Mouse (Mus musculus) neutrophil, adult 5-6 weeks (primary cell): ENCODE data around the gene Pik3cg. TPM values are rescaled to one million over a fixed set of nuclear protein-coding genes. Genes with fewer than 3 reads are reported as not detected.
"Not testable (repeated sequence)": the region's sequence is repeated elsewhere in the genome, so short reads cannot be mapped to it uniquely, and the experiment has no call there.

Experiments
- ATAC-seq: fragments of 151-379, 151-347 bp; 2 replicates; pipeline ENCODE4 v1.8.0; 2017; ENCODE audit warnings: mild to moderate bottlenecking, moderate TSS enrichment; ENCODE audit not compliant: insufficient number of reproducible peaks, poor library complexity, low FRiP score, severe bottlenecking; ENCODE audit errors: extremely low read depth
- total RNA-seq: library from RNA; stranded (forward); fragments of 200-1000 nt; gene quantifications from 2 replicates; pipeline ENCODE4 v1.2.3, GENCODE M21; 2017

Gene Pik3cg
- 60.9 and 68.0 TPM in 2 replicates for total RNA-seq

GRCm38 (mm10) chr12:32207948-32208891 lies at the start of gene Pik3cg:
Gene Pik3cg (minus strand): TSS chr12:32208659.
- ATAC-seq: peak; percentile 51

DNA sequence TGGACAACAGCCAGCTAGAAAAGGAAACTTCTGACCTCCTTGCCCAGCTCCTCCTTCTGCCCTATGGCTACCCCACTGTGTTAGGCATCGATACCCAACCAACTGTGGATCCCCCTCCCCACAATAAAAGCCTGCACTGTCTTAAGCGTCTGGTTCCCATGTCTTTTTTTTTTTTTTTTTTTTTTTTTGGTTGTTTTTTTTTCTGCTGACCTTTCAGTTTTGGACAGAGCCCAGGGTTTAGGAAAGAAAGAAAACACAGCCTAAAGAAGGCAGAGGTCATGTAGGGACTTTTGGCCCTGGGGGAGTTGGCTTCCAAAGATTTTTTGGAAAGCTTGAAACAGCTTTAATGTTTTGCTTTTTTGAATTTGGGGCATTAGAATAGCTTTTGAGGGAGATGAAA lies 40.0 kb upstream of the Pik3cg start:
- ATAC-seq: no peak

DNA sequence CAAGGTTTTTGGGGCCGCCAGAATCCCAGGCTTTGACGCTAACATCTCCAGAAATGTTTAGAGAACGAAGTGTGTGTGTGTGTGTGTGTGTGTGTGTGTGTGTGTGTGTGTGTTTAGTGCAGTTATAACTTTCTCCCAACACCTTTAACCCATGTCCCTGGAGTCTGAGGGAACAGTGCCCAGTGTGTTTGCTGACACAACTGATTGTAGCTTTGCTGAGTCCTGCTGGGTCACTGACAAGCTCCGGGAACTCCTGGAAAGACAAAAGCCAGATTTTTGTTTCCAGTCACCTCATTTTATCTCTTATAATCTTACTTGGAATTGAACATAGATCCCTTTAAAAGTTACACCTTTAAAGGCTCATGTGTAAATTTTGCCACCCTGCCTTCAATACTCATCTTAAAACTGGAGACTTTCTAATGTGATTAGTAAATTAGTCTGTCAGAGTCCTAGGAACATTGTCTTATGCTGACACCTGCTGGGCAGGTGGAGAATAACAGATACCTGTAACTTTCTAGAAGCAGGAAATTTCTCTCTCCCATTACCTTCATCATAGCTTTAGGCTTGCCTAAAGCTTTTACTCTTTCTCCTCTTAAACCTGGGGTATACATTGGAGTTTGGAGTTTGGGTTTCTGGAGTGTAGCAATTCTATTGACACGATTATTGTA lies 37.2 kb upstream of the Pik3cg start:
- ATAC-seq: peak; percentile 69

GRCm38 (mm10) chr12:32243586-32243985 lies 35.1 kb upstream of the Pik3cg start:
- ATAC-seq: no peak

GRCm38 (mm10) chr12:32239134-32239533 lies 30.7 kb upstream of the Pik3cg start:
- not testable (repeated sequence) for ATAC-seq

DNA sequence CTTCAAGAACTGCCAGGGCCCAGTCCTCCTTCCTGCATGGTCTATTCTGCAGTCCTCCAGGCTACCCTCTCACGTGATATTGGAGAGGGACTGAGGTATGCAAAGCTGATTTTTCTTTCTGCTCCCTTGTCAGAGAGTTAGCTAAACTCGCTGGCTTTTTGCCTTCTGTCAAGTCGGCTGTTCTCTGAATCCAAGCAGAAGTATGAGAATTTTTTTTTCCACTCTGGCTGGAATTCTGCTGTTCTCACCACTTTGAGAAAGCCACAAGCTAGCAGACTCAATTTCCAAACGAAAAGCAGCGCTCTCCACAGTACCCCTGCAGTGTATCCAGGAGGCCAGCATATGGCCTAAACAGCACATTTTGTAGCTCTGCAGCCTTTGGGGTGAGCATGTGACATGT lies 30.0 kb upstream of the Pik3cg start:
- ATAC-seq: no peak

GRCm38 (mm10) chr12:32237839-32238238 lies 29.4 kb upstream of the Pik3cg start:
- no peak for ATAC-seq

DNA sequence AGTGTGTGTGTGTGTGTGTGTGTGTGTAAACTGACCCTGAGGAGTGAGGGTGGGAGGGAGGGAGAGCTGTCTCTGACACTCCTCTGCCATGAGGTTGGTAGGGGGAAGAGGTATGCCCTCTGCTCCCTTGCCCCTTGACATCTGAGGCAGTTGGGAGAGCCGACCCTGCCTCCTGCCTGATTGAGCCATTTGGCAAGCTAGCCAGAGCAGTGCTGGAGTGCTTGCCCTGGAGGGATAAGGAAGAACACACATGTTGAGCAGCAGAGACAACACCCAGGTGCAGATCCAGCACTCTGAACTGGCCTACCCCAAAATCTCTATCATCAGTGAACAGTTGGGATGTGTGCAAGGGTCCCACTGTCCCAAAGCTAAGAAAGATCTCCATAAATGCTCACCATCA lies 28.7 kb upstream of the Pik3cg start:
- no peak for ATAC-seq

- no peak for ATAC-seq
These were observed 28.0 kb upstream of the Pik3cg start for GRCm38 (mm10) chr12:32236450-32236849.

DNA sequence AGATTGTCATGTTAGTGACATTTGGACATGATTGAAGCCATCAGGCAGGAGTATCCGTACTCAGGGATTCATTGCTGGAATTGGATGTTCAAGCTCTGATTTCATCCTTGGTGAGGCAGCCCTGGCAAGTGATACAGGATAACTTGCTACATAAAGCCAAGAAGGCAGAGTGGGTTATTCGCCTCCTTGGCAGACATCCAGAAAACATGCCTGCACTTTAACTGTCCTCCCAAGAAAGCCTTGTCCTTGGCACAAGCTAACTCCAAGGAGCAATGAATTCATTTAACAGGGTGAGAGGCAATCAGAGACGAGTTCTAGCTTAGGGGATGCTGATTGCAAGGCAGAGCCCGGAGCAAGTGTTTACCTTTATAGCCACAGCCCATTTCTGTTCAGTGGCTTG lies 25.4 kb upstream of the Pik3cg start:
- ATAC-seq: no peak

- ATAC-seq: no peak
These were observed 22.9 kb upstream of the Pik3cg start for GRCm38 (mm10) chr12:32231398-32231797.

DNA sequence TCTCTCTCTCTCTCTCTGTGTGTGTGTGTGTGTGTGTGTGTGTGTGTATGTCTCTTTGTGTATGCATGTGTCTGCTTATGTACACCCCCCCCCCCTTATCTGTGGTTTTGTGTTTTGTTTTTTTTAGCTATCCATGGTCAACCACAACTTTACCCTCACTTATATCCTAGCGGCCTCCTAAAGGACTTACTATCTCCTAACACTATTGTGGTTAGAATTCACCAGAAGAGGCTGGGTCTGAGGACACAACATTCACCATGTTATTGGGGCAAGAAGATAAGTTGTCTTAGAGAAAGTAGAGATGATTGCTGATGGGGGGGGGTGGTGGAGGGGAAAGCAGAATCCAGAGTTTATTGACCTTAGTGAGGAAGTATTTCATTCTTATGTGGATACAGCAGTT lies 15.2 kb upstream of the Pik3cg start:
- no peak for ATAC-seq

- ATAC-seq: no peak
These were observed 14.4 kb upstream of the Pik3cg start for GRCm38 (mm10) chr12:32222758-32223385.

DNA sequence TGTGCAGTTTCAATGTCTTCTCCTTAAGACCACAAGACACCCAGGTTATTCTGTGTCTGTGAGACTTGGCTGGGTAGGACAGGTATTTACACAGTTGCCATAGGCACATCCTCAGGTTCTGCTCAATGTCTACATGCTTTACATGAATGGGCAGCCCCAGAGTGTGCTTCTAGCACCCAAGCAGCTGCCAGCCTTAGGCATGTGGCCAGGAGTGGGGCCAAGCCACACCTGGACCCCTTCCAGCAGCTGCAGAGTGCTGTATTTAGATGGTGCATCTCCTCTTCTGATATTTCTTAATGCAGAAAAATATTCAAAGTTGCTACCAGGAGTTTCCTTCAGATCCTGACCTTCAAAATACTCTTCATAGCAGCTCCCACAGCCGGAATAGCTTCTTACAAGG lies 11.9 kb upstream of the Pik3cg start:
- ATAC-seq: no peak

DNA sequence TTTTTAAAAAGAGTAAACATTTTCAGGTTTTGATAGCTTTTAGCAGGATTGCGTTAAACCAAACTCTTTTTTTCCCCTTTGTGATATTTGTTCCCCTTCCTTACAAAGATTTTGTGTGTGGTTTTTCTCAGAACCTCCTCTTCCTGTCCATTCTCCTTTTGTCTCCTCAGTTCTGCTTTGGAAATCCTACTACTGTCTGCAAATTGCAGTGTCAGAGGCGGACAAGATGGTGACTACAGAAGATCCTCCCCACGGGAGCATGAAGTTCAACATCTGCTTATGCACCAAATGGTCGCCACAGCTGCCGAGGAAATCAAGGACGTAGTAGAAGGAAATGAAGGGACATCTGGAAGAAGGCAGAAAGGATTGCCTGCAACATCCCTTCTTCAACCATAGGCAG lies 6.7 kb upstream of the Pik3cg start:
- ATAC-seq: no peak

GRCm38 (mm10) chr12:32212702-32213101 lies 4.2 kb upstream of the Pik3cg start:
- ATAC-seq: peak; percentile 77

- no peak for ATAC-seq
These were observed 3.7 kb upstream of the Pik3cg start for GRCm38 (mm10) chr12:32212156-32212555.

- ATAC-seq: no peak
These were observed 2.8 kb upstream of the Pik3cg start for GRCm38 (mm10) chr12:32211257-32211656.

DNA sequence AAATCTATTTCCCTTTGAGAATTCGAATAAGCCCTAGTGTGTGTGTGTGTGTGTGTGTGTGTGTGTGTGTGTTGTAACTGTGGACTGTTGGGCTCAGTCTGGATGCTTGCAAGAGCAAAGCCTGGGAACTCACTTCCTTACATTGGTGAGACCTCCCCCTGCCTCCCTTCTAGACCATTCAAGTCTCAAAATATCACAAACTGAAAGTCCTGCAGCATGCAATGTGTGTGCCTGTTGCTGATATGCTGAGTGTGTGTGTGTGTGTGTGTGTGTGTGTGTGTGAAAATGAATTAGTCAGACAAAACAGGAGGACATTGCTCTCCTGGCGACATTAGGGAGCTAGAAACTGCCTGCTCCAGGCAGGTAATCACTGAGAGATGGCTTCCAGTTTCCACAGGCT lies 492 bp upstream of the Pik3cg start:
- ATAC-seq: no peak

DNA sequence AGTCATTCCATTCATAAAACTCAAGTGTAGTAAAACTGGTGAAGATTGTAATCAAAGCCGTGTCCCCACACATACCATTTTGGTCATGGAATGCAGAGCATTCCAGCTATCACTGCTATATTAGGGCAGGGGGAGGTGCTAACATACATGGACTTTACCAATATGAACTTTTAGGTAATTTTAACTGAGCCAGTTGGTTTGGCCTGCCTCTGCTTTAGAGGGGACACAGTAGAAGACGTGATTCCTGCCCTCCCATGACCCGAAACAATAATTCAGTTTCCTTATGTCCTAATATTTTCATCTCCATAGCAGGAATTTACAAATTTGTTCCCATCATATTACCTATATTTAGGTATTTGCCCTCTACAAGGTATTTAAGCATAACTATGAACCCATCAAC lies 1.3 kb downstream of the Pik3cg start:
- no peak for ATAC-seq
